Mouse (Mus musculus): ENCODE measurements around the gene Olfr509. TPM values are rescaled to one million over a fixed set of nuclear protein-coding genes. Genes with fewer than 3 reads are reported as not detected.

Olfr509 gene
- polyA plus RNA-seq, 1 experiment from 2014 or later, result not detected

Other genes with a start within 250 kb of the Olfr509 start
- gene Olfr497, start 231.5 kb downstream of the Olfr509 start, polyA plus RNA-seq (2015; fragmentation: Nextera tagmentation; extraction: Ambion mirVana), result not detected in 2 replicates
- gene Olfr498, start 186.6 kb downstream of the Olfr509 start, polyA plus RNA-seq (2015; fragmentation: Nextera tagmentation; extraction: Ambion mirVana), result not detected in 2 replicates
- not detected in 2 replicates for gene Olfr502, start 126.8 kb downstream of the Olfr509 start, polyA plus RNA-seq (2015; fragmentation: Nextera tagmentation; extraction: Ambion mirVana)
- gene Olfr503, start 107.4 kb downstream of the Olfr509 start, polyA plus RNA-seq (2015; fragmentation: Nextera tagmentation; extraction: Ambion mirVana), result not detected in 2 replicates
- not detected in 2 replicates for gene Olfr504, start 86.1 kb downstream of the Olfr509 start, polyA plus RNA-seq (2015; fragmentation: Nextera tagmentation; extraction: Ambion mirVana)
- not detected in 2 replicates for gene Olfr506, start 41.1 kb downstream of the Olfr509 start, polyA plus RNA-seq (2015; fragmentation: Nextera tagmentation; extraction: Ambion mirVana)
- gene Olfr507, start 30.1 kb downstream of the Olfr509 start, polyA plus RNA-seq (2015; fragmentation: Nextera tagmentation; extraction: Ambion mirVana), result not detected in 2 replicates
- gene Olfr508, start 21.9 kb downstream of the Olfr509 start, polyA plus RNA-seq (2015; fragmentation: Nextera tagmentation; extraction: Ambion mirVana), result not detected in 2 replicates
- not detected in 2 replicates for gene Olfr510, start 14.5 kb upstream of the Olfr509 start, polyA plus RNA-seq (2015; fragmentation: Nextera tagmentation; extraction: Ambion mirVana)
- gene Olfr512, start 61.4 kb upstream of the Olfr509 start, polyA plus RNA-seq (2015; fragmentation: Nextera tagmentation; extraction: Ambion mirVana), result not detected in 2 replicates
- not detected in 2 replicates for gene Olfr513, start 99.1 kb upstream of the Olfr509 start, polyA plus RNA-seq (2015; fragmentation: Nextera tagmentation; extraction: Ambion mirVana)
- not detected in 2 replicates for gene Olfr514, start 174.1 kb upstream of the Olfr509 start, polyA plus RNA-seq (2015; fragmentation: Nextera tagmentation; extraction: Ambion mirVana)
- gene Olfr516, start 198.6 kb upstream of the Olfr509 start, polyA plus RNA-seq (2015; fragmentation: Nextera tagmentation; extraction: Ambion mirVana), result not detected in 2 replicates
- not detected in 2 replicates for gene Olfr517, start 220.5 kb upstream of the Olfr509 start, polyA plus RNA-seq (2015; fragmentation: Nextera tagmentation; extraction: Ambion mirVana)
- gene Olfr518, start 233.1 kb upstream of the Olfr509 start, polyA plus RNA-seq (2015; fragmentation: Nextera tagmentation; extraction: Ambion mirVana), result not detected in 2 replicates
- gene Olfr519, start 242.5 kb upstream of the Olfr509 start, polyA plus RNA-seq (2015; fragmentation: Nextera tagmentation; extraction: Ambion mirVana), result not detected in 2 replicates

All from heart, embryonic 15.5 days (tissue).